Mouse (Mus musculus): ENCODE results near the gene Gm6871.

GRCm38 (mm10) chr7:41577956-41578355, 4.5 kb upstream of the Gm6871 start:
- TF ChIP-seq POLR2A (IDR thresholded peaks at IDR 0.05; ENCODE audit: low read depth, low read length) (no peak), CTCF (conservative IDR thresholded peaks at IDR 0.05; ENCODE audit: insufficient read depth, insufficient read length, low read depth, low read length) (no peak)

All from kidney, adult 2 months (tissue).